Mouse (Mus musculus): ENCODE measurements at regions not wholly inside any gene's neighbourhood (a gene's known extent, or its start where the extent isn't known, plus 50 kb on each side); places are given as distances from the start of the nearest gene placed in this dataset.

GRCm38 (mm10) chr8:103316691-103317091 is 531.2 kb upstream of the Cdh11 start:
- TF ChIP-seq HCFC1 (IDR thresholded peaks at IDR 0.05; ENCODE audit: borderline replicate concordance, insufficient read depth, low read length) (no peak), CHD2 (IDR thresholded peaks at IDR 0.05; ENCODE audit: low read depth, low read length) (no peak)
